Mouse (Mus musculus) telencephalon, adult 2 months (tissue): ENCODE measurements around the gene Hist1h3d.
"Not testable (repeated sequence)": the region's sequence is repeated elsewhere in the genome, so short reads cannot be mapped to it uniquely, and the experiment has no call there.

ENCODE experiments used
- DNase-seq: peaks from one replicate; pipeline ENCODE4 v3.0.0-alpha.2; 2011; ENCODE audit warnings: low read depth, low spot score

Gene Hist1h3d

DNA sequence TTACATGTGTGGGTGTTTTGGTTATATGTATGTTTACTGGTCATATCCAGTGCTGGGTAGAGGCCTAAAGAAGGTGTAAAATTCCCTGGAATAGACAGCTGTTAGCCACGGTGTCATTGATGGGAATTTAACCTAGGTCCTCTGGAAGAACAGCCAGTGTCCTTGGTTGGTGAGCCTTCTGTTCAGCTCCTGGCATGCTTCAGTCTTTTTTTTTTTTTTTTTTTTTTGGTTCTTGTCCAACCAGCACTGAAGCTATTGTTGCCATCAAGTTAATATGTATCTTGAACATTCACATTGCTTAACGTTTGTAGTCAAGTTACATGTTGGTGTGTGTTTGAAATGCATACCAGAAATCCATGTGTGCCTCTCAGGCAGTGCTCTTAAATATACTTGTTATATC is 11.1 kb upstream of the Hist1h3d start:
- DNase-seq = no peak

DNA sequence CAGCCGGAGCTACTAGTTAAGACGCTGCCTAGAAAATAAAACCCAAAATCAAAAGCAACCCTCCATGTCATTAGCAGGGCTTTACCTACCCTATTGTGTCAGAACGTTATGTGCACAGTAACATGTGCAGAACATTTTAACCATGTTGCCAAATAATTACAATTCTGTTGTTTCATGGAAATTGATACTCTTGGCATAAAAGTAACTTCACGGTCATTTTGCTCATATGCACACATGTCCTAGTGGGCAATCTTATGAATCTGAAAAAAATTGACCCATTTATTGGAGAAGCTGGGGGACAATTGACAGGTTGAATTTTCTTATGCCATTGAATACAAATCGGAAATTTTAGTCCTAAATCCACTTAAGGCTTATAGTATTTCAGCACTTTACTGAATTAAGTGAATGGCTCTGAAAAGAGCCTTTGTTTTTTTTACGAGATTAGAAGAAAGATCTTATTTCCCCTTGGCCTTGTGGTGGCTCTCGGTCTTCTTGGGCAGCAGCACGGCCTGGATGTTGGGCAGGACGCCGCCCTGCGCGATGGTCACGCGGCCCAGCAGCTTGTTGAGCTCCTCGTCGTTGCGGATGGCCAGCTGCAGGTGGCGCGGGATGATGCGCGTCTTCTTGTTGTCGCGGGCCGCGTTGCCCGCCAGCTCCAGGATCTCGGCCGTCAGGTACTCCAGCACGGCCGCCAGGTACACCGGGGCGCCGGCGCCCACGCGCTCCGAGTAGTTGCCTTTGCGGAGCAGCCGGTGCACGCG is 5.1 kb upstream of the Hist1h3d start:
- DNase-seq = not testable (repeated sequence)

- peak; percentile 99 for DNase-seq
Measured at GRCm38 (mm10) chr13:23571022-23571503, 4.5 kb upstream of the Hist1h3d start, which contains the start of the genes Hist1h2ae and Hist1h2bg. Gene Hist1h2ae (minus strand): TSS chr13:23571220. Gene Hist1h2bg (plus strand): TSS chr13:23571396.

- not testable (repeated sequence) for DNase-seq
Measured at GRCm38 (mm10) chr13:23571504-23572217, 3.9 kb upstream of the Hist1h3d start.

- no peak for DNase-seq
Measured at GRCm38 (mm10) chr13:23572218-23573033, 3.1 kb upstream of the Hist1h3d start.

DNA sequence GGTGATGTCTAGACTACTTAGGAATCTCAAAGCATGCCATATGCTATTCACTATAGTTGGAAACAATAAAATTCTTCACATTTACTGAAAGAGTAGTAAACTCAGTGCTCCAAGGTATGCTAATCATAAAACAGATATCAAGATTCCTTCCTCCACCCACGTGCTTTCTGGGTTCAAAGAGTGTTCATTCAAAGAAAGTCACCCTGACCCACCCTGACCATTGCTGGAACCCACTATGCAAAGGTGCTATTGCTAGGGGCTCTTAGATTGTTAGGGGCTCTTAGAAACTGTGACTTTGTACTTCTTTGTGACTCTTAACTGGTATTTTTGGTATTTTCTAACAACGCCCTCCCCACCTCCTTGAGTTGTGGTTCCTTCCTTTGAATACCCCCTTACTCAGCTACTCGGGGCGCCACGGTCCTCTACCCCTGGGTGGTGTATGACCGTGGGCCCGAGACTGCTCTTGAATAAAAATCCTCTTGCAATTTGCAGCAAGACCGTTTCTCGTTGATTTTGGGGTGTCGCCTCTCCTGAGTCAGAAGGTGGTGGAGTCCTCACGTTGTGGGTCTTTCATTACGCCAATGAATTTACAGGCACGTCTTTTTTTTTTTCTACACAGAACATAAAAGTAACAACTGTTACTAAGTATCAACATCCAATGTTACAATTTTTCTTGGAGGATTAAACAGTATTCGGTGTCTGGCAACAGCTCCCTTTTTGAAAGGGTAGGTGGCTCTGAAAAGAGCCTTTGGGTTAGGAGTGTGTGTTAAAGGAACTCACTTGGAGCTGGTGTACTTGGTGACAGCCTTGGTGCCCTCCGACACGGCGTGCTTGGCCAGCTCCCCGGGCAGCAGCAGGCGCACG is 2.3 kb upstream of the Hist1h3d start:
- not testable (repeated sequence) for DNase-seq

- DNase-seq = peak; percentile 99
Measured at GRCm38 (mm10) chr13:23573898-23574524, 1.6 kb upstream of the Hist1h3d start, which contains the start of the genes Hist1h2bf and Hist1h2ad. Gene Hist1h2bf (minus strand): TSS chr13:23574196. Gene Hist1h2ad (plus strand): TSS chr13:23574381.

GRCm38 (mm10) chr13:23574546-23575170 is 905 bp upstream of the Hist1h3d start:
- DNase-seq = not testable (repeated sequence)

DNA sequence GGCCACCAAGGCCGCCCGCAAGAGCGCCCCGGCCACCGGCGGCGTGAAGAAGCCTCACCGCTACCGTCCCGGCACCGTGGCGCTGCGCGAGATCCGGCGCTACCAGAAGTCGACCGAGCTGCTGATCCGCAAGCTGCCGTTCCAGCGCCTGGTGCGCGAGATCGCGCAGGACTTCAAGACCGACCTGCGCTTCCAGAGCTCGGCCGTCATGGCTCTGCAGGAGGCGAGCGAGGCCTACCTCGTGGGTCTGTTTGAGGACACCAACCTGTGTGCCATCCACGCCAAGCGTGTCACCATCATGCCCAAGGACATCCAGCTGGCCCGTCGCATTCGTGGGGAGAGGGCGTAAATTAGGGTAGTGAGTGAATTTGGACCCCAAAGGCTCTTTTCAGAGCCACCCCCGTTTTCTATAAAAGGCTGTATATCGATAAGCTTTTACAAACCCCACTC is 326 bp downstream of the Hist1h3d start:
- DNase-seq = not testable (repeated sequence)

GRCm38 (mm10) chr13:23576351-23576881 is 853 bp downstream of the Hist1h3d start:
- DNase-seq = no peak

- DNase-seq = no peak
Measured at GRCm38 (mm10) chr13:23576906-23577639, 1.5 kb downstream of the Hist1h3d start.

GRCm38 (mm10) chr13:23577835-23578234 is 2.3 kb downstream of the Hist1h3d start:
- DNase-seq = no peak

GRCm38 (mm10) chr13:23581408-23582218 is 6.0 kb downstream of the Hist1h3d start, which contains the start of gene Hist1h4d:
Gene Hist1h4d (plus strand): TSS chr13:23581598.
- DNase-seq = peak; percentile 98

DNA sequence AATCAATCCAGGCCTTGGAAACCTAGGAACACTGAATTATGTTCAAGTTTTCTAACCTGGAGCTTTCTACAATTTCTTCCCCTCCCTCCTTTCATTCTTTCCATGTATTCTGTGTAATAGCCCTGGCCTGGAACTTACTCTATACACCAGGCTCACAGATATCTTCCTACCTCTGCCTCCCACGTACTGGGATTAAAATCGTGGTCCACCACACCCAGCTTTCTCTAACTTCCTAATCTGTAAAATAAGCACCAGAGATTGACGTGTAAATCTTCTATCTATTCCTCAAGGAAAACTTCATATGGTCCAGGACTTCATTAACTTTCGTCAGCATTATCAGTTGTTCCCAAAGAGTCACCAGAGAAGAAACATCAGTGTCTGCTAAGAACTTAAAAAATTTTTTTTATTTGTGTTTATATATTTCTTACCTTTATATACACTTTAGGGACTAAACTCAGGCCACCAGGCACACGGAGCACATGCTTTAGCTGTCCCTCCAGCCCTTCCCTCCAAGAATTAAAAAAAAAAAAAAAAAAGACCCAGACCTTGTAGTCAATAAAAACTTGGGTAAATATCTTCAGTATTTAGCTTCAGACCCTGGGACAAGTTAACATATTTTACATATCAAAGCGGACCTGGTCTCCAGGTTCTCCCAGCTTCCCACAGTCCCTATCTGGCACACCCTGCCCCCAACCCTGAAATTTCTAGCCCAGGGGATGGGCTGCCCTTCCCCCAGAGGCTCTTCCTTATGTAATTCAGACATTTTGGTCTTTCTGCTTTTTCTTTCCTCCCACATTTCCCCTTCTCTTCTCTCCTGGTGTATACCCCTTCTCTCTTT is 6.9 kb downstream of the Hist1h3d start:
- no peak for DNase-seq

DNA sequence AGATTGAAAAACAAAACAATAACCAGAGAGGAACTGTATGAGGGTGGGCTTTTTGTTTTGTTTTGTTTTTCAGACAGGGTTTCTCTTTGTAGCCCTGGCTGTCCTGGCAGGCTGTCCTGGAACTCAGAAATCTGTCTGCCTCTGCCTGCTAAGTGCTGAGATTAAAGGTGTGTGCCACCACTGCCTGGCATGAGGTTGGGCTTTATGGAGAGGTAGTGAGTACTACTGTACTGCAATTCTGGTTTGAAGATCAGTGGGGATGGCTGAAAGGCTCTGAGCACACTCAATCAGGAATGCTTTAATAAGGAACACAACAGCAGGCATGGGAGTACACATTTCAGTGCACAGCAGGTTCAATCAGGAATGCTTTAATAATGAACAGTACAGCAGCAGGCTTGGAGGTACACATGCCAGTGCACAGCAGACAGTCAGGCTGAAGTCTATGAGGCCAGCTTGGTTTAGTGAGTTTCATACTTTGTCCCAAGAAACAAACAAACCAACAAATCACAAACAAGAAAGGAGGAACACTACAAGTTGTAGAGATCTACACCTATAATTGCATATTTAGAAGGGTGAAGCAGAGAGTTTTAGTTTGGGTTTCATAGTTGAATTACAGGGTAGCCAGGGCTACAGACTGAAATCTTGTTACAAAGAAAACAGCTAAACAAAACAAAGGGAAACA is 8.0 kb downstream of the Hist1h3d start:
- DNase-seq = no peak

- DNase-seq = no peak
Measured at GRCm38 (mm10) chr13:23584331-23584730, 8.8 kb downstream of the Hist1h3d start.
